8 mouse cellular contexts compared by ENCODE assay signal in genomic region chr17:57058891-57059485, GRCm38 (mm10). TPM values are rescaled to one million over a fixed set of nuclear protein-coding genes. Genes with fewer than 3 reads are reported as not detected.
DNase-seq lines count a peak whose midpoint lies in the region; ATAC-seq lines count a peak whose summit lies in the region.

Gene Crb3, plus strand, starts transcription at chr17:57059105.

- H3K9me3 ChIP-seq in forebrain, embryonic 14.5 days (replicated peaks; ENCODE audit: control insufficient read depth, low read length), result no peaks in the 10 kb centered on the region
- H3K9me3 ChIP-seq in hindbrain, embryonic 11.5 days (ENCODE audit: control insufficient read depth, low read length), result no peaks in the 10 kb centered on the region
- H3K9me3 ChIP-seq in limb, embryonic 12.5 days, result no peaks in the 10 kb centered on the region
- H3K9me3 ChIP-seq in midbrain, embryonic 14.5 days (ENCODE audit: control insufficient read depth, low read length), result no peaks in the 10 kb centered on the region

- H3K27ac ChIP-seq in forebrain, embryonic 14.5 days (ENCODE audit: low read depth, low read length), result peak within 1 kb of the TSS; percentile 79
- peak within 1 kb of the TSS; percentile 70 for H3K27ac ChIP-seq in hindbrain, embryonic 11.5 days (ENCODE audit: low read depth, low read length)
- no peak within 1 kb of the TSS for H3K27ac ChIP-seq in limb, embryonic 12.5 days
- peak within 1 kb of the TSS; percentile 86 for H3K27ac ChIP-seq in midbrain, embryonic 14.5 days (replicated peaks; ENCODE audit: low read depth, low read length)

- peak within 1 kb of the TSS; percentile 80 for H3K4me3 ChIP-seq in forebrain, embryonic 14.5 days (ENCODE audit: low read depth, low read length)
- H3K4me3 ChIP-seq in hindbrain, embryonic 11.5 days (ENCODE audit: low read depth, low read length), result peak within 1 kb of the TSS; percentile 75
- peak within 1 kb of the TSS; percentile 82 for H3K4me3 ChIP-seq in limb, embryonic 12.5 days (replicated peaks)
- H3K4me3 ChIP-seq in midbrain, embryonic 14.5 days (replicated peaks; ENCODE audit: low read depth, low read length), result peak within 1 kb of the TSS; percentile 70

- peaks cover 25% of the 10 kb centered on the region for H3K27me3 ChIP-seq in forebrain, embryonic 14.5 days (replicated peaks; ENCODE audit: control insufficient read depth, insufficient read depth, low read length)
- H3K27me3 ChIP-seq in hindbrain, embryonic 11.5 days (ENCODE audit: control insufficient read depth, insufficient read depth, low read length), result peaks cover 27% of the 10 kb centered on the region
- H3K27me3 ChIP-seq in limb, embryonic 12.5 days, result peaks cover 59% of the 10 kb centered on the region
- H3K27me3 ChIP-seq in midbrain, embryonic 14.5 days (ENCODE audit: control insufficient read depth, insufficient read depth, low read length), result peaks cover 27% of the 10 kb centered on the region

- ATAC-seq in forebrain, embryonic 14.5 days, result peak; percentile 14
- ATAC-seq in hindbrain, embryonic 11.5 days (ENCODE audit: low FRiP score), result peak; percentile 15
- peak; percentile 7; the same call in 1 of the 2 replicates for ATAC-seq in limb, embryonic 12.5 days (ENCODE audit: insufficient number of reproducible peaks, insufficient read depth, low FRiP score, low TSS enrichment, low read depth)
- no peak; the same call in 1 of the 2 replicates for ATAC-seq in midbrain, embryonic 14.5 days (ENCODE audit: low FRiP score, low TSS enrichment)

- peak; percentile 52 to 70 for DNase-seq in adrenal gland, adult (ENCODE audit: inconsistent age in 2 of 2, low spot score in 1 of 2)
- DNase-seq in adrenal gland, postnatal 4 days (ENCODE audit: low spot score in 2 of 2), result no peak
- DNase-seq in adrenal gland, postnatal 25 days, result peak; percentile 43
- DNase-seq in forebrain, embryonic 14.5 days (ENCODE audit: low spot score), result peak; percentile 28
- DNase-seq in hindbrain, embryonic 11.5 days (ENCODE audit: low spot score), result no peak
- peak; percentile 53 for DNase-seq in midbrain, embryonic 14.5 days
- DNase-seq in natural killer cell, adult 2 months (ENCODE audit: low spot score in 2 of 2), result no peak

- H3K4me2 ChIP-seq in forebrain, embryonic 14.5 days (ENCODE audit: low read length), result peak within 1 kb of the TSS; percentile 67
- H3K4me2 ChIP-seq in hindbrain, embryonic 11.5 days (replicated peaks; ENCODE audit: low read depth, low read length), result peak within 1 kb of the TSS; percentile 85
- peak within 1 kb of the TSS; percentile 89 for H3K4me2 ChIP-seq in limb, embryonic 12.5 days
- peak within 1 kb of the TSS; percentile 66 for H3K4me2 ChIP-seq in midbrain, embryonic 14.5 days (ENCODE audit: low read length)

- peak within 1 kb of the TSS; percentile 81 for H3K9ac ChIP-seq in forebrain, embryonic 14.5 days (ENCODE audit: low read length)
- peak within 1 kb of the TSS; percentile 52 for H3K9ac ChIP-seq in hindbrain, embryonic 11.5 days (ENCODE audit: low read depth, low read length)
- peak within 1 kb of the TSS; percentile 66 for H3K9ac ChIP-seq in limb, embryonic 12.5 days (replicated peaks)
- H3K9ac ChIP-seq in midbrain, embryonic 14.5 days (replicated peaks; ENCODE audit: low read length), result peak within 1 kb of the TSS; percentile 64

- WGBS in forebrain, embryonic 14.5 days, result 0% methylated on average over 16 of the region's 22 CpGs
- WGBS in hindbrain, embryonic 11.5 days, result under 1% methylated on average over 16 of the region's 22 CpGs
- 2% methylated on average over 13 of the region's 22 CpGs for WGBS in limb, embryonic 12.5 days
- WGBS in midbrain, embryonic 14.5 days, result 0% methylated on average over 19 of the region's 22 CpGs

- H3K36me3 ChIP-seq in forebrain, embryonic 14.5 days (ENCODE audit: control insufficient read depth, insufficient read depth, low read length), result peaks cover 22% of the 10 kb centered on the region
- H3K36me3 ChIP-seq in hindbrain, embryonic 11.5 days (ENCODE audit: control insufficient read depth, insufficient read depth, low read length), result no peaks in the 10 kb centered on the region
- no peaks in the 10 kb centered on the region for H3K36me3 ChIP-seq in limb, embryonic 12.5 days
- peaks cover 25% of the 10 kb centered on the region for H3K36me3 ChIP-seq in midbrain, embryonic 14.5 days (ENCODE audit: control insufficient read depth, insufficient read depth, low read length)

- peaks cover 15% of the 10 kb centered on the region for H3K4me1 ChIP-seq in forebrain, embryonic 14.5 days (ENCODE audit: control insufficient read depth, insufficient read depth, low read length)
- peaks cover 5% of the 10 kb centered on the region for H3K4me1 ChIP-seq in hindbrain, embryonic 11.5 days (replicated peaks; ENCODE audit: control insufficient read depth, insufficient read depth, low read length)
- peaks cover 15% of the 10 kb centered on the region for H3K4me1 ChIP-seq in limb, embryonic 12.5 days (replicated peaks)
- H3K4me1 ChIP-seq in midbrain, embryonic 14.5 days (ENCODE audit: control insufficient read depth, insufficient read depth, low read length), result peaks cover 10% of the 10 kb centered on the region

RNA-seq across cellular contexts. Expression of gene Crb3, which starts in this region (rescaled TPM):
- 1 to 10 TPM; 2.6 to 7.3 TPM for total RNA-seq in adrenal gland, postnatal 4 days (2021)
- total RNA-seq in adrenal gland, postnatal 25 days (2021), result 1.4 TPM in 1 of 2 replicates, not detected in the other
- polyA plus RNA-seq in forebrain, embryonic 14.5 days (2014; fragmentation: Nextera tagmentation; extraction: Ambion mirVana), result 1.9 and 2.0 TPM in 2 replicates
- polyA plus RNA-seq in hindbrain, embryonic 11.5 days (2014; fragmentation: Nextera tagmentation; extraction: Ambion mirVana), result 2.1 and 3.6 TPM in 2 replicates
- 1.2 and 2.4 TPM in 2 replicates for polyA plus RNA-seq in limb, embryonic 12.5 days (2016; fragmentation: Nextera tagmentation; extraction: Ambion mirVana)
- polyA plus RNA-seq in midbrain, embryonic 14.5 days (2014; fragmentation: Nextera tagmentation; extraction: Ambion mirVana), result 1.2 and 1.7 TPM in 2 replicates

Comparison
In these comparisons a context has a peak if more than half of its experiments do, and no peak if none do; other contexts are left out.
1. DNase-seq: peak in adrenal gland, adult (2 of 2), adrenal gland, postnatal 25 days (single experiment), forebrain, embryonic 14.5 days (single experiment) and midbrain, embryonic 14.5 days (single experiment); none in adrenal gland, postnatal 4 days (0 of 2), hindbrain, embryonic 11.5 days (single experiment) and natural killer cell, adult 2 months (0 of 2).
2. Peak in every context shown above with its lines, with median percentiles within 50 percentile points of each other: H3K4me2 ChIP-seq, H3K4me3 ChIP-seq and H3K9ac ChIP-seq.